Mouse (Mus musculus): ENCODE results near the gene Tomm40.

DNA sequence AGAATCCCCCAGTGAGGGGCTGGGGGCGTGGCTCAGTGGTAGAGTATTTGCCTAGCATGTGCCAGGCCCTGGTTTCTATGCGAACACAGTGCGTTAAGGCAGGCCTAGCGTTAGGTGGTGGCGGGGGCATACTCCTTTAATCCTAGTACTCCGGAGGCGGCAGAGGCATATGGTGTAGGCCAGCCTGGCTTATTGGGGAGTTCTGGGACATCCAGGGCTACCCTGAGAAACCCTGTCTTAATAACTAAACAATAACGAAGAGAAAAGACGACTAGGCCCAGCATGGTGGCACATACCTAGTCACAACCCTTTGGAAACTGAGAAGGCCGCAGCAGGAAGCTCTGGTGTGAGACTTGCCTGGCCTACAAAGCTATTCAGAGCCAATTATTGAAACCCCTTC, 27.1 kb downstream of the Tomm40 start:
- TF ChIP-seq POLR2A (IDR thresholded peaks at IDR 0.05; ENCODE audit: borderline replicate concordance, extremely low read depth, low read depth, low read length) (no peak), CTCF (IDR thresholded peaks at IDR 0.05; ENCODE audit: insufficient read depth, low read length) (no peak)

Measured in lung, adult 2 months (tissue).